Mouse (Mus musculus): ENCODE data around the gene Tbck.

The Tbck gene

DNA sequence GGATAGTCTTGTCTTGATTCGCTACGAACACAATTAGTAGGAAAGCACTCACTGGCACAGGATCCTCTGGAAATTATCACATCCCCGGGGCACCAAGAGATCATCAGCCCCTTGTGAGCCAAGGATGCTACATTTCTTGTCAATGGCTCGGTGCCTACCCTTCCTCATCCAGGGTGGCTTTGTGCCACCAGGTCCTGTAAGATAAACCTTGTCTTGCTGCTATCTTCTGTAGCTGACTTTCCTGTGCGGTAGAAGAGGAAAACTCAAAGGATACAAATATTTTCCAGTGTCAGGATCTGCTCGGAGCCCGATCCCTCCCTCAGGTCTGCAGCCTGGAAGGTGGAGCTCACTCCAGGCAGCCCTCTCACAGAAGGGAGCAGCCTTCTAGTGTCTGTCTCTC lies 175.6 kb downstream of the Tbck start:
- H3K36me3 ChIP-seq (ENCODE audit: control insufficient read depth, insufficient read depth, low read length, poor library complexity, severe bottlenecking), result no peaks in the 10 kb centered on the region
- no peaks in the 10 kb centered on the region for H3K27me3 ChIP-seq (ENCODE audit: control insufficient read depth, insufficient read depth, low read length, poor library complexity, severe bottlenecking)
- DNase-seq (ENCODE audit: low read depth, low spot score), result no peak

DNA sequence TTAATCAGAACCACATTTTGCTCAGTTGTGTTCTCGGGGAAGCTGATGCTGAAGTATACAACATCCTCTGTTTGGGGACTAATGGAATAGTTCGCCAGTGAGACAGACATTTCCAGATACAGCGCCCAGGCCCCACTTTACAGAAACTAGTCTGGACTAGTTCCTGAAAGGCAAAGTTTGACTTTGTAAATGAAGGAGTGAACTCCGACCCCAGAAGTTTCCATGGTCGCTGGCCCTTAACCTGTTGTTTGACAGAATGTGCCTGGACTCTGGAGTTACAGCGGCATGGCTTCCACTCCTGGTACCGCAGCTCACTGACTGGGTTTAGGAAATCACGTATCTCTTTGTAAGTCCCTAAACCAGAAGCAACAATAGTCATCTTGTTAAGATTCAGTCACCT lies 176.9 kb downstream of the Tbck start:
- Histone ChIP-seq H3K27me3 (ENCODE audit: control insufficient read depth, insufficient read depth, low read length, poor library complexity, severe bottlenecking) (no peaks in the 10 kb centered on the region), H3K36me3 (ENCODE audit: control insufficient read depth, insufficient read depth, low read length, poor library complexity, severe bottlenecking) (no peaks in the 10 kb centered on the region)
- DNase-seq (ENCODE audit: low read depth, low spot score), result no peak

DNA sequence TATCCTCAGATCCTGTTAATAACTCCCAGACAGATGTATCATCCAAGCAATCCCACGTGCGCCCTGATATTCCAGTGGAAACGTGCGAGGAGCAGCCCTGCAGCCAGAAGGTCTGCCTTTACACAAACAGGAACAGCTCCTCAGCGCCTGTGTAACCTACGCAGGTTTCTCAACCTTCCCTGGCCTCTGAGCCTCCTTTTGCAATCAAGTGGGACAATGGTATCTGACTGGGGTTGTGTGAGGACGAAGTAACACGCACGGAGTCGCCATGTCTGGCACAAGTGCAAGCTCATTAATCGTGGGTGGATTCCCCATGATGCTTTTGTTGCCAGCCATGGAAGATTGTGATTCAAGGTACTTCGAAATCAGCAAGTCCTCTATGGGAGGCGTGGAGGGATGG lies 179.9 kb downstream of the Tbck start:
- no peaks in the 10 kb centered on the region for H3K36me3 ChIP-seq (ENCODE audit: control insufficient read depth, insufficient read depth, low read length, poor library complexity, severe bottlenecking)
- no peaks in the 10 kb centered on the region for H3K27me3 ChIP-seq (ENCODE audit: control insufficient read depth, insufficient read depth, low read length, poor library complexity, severe bottlenecking)
- DNase-seq (ENCODE audit: low read depth, low spot score), result no peak

DNA sequence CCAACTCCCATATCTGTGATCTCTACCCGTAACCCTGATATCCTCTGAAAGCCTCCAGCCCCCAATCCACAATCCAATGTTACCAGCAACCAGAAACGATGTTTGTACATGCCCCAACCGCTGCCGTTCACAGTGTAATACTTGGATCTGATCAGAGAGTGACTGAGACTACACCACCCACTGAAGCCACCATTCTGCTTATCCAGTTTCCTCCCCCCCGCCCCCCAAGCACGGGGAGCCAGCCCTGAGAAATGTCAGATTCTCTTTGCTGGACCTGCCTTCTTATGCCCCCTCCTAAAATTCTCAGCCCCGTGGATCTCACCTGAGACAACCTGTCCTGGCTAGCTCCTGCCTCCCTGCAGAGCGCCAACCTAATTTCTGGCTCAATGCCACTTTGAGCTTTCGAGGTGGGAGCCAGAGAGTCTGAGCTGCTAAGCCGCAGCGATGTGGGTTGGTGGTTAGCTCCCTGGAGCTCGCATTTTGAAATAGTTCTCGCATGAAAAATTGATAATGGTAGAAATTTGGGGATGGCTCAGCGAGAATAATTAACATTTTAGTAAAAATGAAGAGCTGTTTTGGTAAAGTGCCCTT lies 180.5 kb downstream of the Tbck start:
- Histone ChIP-seq H3K27me3 (ENCODE audit: control insufficient read depth, insufficient read depth, low read length, poor library complexity, severe bottlenecking) (no peaks in the 10 kb centered on the region), H3K36me3 (ENCODE audit: control insufficient read depth, insufficient read depth, low read length, poor library complexity, severe bottlenecking) (no peaks in the 10 kb centered on the region)
- no peak for DNase-seq (ENCODE audit: low read depth, low spot score)

DNA sequence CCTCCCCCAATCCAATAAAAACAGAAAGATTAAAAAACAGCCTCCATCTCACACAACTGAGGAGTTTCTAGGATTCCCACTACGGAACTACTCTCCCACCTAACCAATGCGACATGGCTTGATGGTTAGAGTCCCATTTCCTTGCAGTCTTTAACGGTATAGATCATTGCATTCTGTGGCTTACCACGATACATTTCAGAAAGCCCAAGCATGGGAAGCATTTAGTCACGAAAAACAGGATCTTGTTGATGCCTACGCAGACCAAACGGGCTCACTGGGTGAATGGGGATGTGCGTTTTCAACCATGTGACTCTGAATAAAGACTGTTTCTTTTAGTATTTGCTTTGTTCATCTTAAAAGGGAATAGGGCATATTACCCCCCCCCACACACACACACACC lies 181.0 kb downstream of the Tbck start:
- Histone ChIP-seq H3K27me3 (ENCODE audit: control insufficient read depth, insufficient read depth, low read length, poor library complexity, severe bottlenecking) (no peaks in the 10 kb centered on the region), H3K36me3 (ENCODE audit: control insufficient read depth, insufficient read depth, low read length, poor library complexity, severe bottlenecking) (no peaks in the 10 kb centered on the region)
- no peak for DNase-seq (ENCODE audit: low read depth, low spot score)

DNA sequence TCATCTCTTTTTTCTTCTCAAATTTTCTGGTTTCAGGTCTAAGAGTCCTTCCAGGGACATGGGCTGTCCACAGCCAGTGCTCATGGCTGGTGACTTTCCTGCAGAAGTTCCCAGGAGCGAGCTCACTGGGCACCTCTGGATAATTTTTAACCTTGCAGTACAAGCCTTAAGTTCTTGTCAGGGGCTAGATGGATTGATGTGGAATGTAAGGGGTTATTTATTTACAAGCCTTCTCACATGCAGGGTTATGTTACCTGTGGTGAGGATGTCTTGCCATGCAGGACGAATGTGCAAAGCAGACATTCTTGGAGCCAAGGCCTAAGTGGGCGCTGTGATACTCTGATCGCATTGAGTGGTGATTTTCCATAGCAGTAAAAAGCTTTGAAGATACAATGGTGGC lies 181.7 kb downstream of the Tbck start:
- H3K27me3 ChIP-seq (ENCODE audit: control insufficient read depth, insufficient read depth, low read length, poor library complexity, severe bottlenecking), result no peaks in the 10 kb centered on the region
- no peak for DNase-seq (ENCODE audit: low read depth, low spot score)

DNA sequence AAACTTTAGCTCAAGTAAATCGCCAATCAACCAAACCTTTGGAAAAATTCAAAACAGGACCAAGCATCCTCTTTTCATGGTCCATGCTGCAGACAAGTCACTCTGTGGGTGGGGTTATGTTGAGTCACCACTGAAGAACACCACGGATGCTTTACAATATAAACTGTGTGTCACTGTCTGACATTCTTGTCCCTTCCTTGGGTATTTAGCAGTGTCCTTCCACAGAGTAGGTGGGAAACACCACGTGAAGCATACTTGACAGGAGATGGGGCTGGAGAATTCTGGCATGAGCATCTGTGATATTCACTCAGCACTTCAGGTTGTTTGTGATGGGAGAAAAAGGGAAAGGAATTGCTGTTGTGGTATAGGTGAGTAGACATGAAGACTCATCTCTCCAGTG lies 183.0 kb downstream of the Tbck start:
- H3K36me3 ChIP-seq (ENCODE audit: control insufficient read depth, insufficient read depth, low read length, poor library complexity, severe bottlenecking), result no peaks in the 10 kb centered on the region
- no peaks in the 10 kb centered on the region for H3K27me3 ChIP-seq (ENCODE audit: control insufficient read depth, insufficient read depth, low read length, poor library complexity, severe bottlenecking)
- DNase-seq (ENCODE audit: low read depth, low spot score), result no peak

More for the DNA sequence above, 181.7 kb downstream of the Tbck start:
- H3K36me3 ChIP-seq (ENCODE audit: control insufficient read depth, insufficient read depth, low read length, poor library complexity, severe bottlenecking), result no peaks in the 10 kb centered on the region

DNA sequence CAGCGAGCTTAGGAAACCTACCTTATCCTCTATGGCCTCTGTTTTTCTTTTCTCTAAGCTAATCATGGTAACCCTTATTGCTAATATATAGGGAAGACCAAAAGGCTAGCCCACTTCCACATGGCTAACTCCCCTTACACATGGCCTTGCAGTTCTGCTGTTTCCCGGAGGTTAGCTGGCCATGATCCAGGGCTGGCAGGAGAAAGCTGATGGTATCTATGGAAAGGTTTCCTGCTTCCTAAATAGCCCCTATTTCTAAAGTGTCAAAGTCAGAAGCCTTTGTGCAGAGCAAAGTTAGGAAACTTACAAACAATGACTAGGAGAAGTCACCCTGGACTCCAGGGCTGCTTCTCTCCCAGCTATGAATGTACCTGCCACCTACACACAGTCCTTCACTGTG lies 184.9 kb downstream of the Tbck start:
- H3K27me3 ChIP-seq (ENCODE audit: control insufficient read depth, insufficient read depth, low read length, poor library complexity, severe bottlenecking), result no peaks in the 10 kb centered on the region
- H3K36me3 ChIP-seq (ENCODE audit: control insufficient read depth, insufficient read depth, low read length, poor library complexity, severe bottlenecking), result no peaks in the 10 kb centered on the region
- DNase-seq (ENCODE audit: low read depth, low spot score), result no peak

DNA sequence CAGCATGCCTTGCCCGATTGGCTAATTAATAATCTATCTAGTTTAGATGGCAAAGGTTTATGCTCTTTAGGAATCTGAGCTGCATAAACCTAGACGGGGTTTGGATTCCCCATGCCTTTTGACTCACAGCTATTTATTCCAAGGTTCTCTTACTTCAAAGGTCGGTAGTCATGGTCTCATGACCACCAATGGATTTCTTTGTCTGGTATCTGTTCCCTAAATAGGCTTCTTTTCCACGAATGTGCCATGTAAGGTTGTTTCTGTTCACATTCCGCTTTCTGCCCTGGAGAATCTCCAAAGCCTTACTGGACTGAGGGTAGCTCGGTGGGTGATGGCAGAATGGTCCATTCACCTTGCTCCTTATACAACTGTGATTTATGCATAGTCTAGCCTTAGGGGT lies 186.1 kb downstream of the Tbck start:
- Histone ChIP-seq H3K27me3 (ENCODE audit: control insufficient read depth, insufficient read depth, low read length, poor library complexity, severe bottlenecking) (no peaks in the 10 kb centered on the region), H3K36me3 (ENCODE audit: control insufficient read depth, insufficient read depth, low read length, poor library complexity, severe bottlenecking) (no peaks in the 10 kb centered on the region)
- DNase-seq (ENCODE audit: low read depth, low spot score), result no peak

DNA sequence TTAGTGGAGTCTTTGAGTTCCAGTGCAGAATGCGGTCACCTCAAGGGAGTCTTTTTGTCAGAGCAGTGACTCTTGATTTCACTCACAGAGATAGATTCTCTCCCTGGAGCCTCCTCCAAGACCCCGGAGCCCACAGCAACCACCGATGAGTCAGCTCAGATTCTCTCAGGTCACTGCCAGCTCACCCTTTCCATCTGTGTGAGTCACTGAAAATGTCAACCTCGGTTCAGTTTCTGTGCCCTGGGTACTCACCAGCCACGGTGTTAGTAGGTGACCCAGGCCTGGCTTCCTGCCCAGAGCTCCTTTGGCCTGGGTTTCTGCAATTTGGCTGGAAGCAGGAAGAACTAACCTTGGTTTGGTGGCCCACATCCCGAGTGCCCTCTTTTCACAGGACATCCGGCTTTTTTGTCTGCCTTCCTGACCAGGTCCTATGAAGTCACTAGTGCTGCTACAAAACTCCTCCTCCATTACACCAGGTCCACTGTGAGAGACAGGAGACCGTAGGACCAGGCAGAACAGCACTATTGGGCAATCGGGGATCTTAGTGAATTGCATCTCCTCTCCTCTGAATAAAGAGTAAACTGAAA lies 187.5 kb downstream of the Tbck start:
- H3K27me3 ChIP-seq (ENCODE audit: control insufficient read depth, insufficient read depth, low read length, poor library complexity, severe bottlenecking), result no peaks in the 10 kb centered on the region
- no peaks in the 10 kb centered on the region for H3K36me3 ChIP-seq (ENCODE audit: control insufficient read depth, insufficient read depth, low read length, poor library complexity, severe bottlenecking)
- DNase-seq (ENCODE audit: low read depth, low spot score), result no peak

DNA sequence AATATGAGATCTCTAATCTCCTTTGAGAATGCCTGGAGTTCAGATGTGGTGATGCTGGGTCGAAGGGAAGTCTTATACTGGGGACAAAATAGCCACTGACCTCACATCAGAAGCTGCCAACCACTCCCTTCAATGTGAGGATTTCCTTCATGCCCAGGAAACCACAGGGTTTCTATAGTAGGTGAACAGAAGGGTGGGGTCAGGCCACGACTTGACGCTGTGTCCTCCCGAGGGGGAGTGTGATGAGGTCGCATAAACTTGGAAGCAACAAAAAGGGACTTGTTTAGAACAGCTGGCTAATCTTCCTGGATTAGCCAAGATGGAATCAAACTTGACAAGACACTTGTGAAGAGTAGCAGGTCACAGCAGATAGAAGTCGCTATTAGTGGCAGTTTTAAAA lies 189.3 kb downstream of the Tbck start:
- DNase-seq (ENCODE audit: low read depth, low spot score), result no peak
- H3K36me3 ChIP-seq (ENCODE audit: control insufficient read depth, insufficient read depth, low read length, poor library complexity, severe bottlenecking), result no peaks in the 10 kb centered on the region
- H3K27me3 ChIP-seq (ENCODE audit: control insufficient read depth, insufficient read depth, low read length, poor library complexity, severe bottlenecking), result no peaks in the 10 kb centered on the region

DNA sequence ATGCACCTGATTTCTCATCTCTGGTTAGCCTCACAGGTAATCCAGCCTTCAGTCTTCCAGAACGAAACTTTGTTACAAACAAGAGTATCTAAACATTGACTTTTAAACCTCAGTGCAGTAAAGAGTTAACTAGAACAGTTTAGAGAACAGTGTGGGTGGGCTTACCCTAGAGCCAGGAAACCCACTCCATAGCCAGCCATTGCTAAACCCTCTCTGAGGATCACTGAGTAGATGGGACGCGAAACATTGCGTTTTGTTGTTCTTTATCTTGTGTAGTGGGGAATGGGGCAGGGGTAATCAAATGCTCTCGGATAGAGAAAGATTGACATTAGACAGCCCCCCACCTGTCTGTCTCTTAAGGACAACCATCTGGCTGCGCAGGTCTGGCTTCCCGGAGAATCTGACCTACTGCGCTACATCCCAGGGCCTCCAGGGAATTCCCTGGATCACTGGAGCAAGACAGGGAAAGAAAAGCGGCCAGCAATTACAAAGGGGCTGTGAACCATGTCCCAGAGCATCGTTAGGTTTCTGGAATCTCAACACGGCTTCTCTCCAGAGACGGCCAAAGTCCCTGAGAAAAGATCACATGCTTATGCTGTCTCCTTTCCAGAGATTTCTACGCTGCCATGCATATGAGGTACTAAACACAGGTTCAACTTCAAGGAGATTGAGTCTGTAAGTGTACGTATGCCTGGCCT lies 192.2 kb downstream of the Tbck start:
- Histone ChIP-seq H3K36me3 (ENCODE audit: control insufficient read depth, insufficient read depth, low read length, poor library complexity, severe bottlenecking) (no peaks in the 10 kb centered on the region), H3K27me3 (ENCODE audit: control insufficient read depth, insufficient read depth, low read length, poor library complexity, severe bottlenecking) (no peaks in the 10 kb centered on the region)
- no peak for DNase-seq (ENCODE audit: low read depth, low spot score)

DNA sequence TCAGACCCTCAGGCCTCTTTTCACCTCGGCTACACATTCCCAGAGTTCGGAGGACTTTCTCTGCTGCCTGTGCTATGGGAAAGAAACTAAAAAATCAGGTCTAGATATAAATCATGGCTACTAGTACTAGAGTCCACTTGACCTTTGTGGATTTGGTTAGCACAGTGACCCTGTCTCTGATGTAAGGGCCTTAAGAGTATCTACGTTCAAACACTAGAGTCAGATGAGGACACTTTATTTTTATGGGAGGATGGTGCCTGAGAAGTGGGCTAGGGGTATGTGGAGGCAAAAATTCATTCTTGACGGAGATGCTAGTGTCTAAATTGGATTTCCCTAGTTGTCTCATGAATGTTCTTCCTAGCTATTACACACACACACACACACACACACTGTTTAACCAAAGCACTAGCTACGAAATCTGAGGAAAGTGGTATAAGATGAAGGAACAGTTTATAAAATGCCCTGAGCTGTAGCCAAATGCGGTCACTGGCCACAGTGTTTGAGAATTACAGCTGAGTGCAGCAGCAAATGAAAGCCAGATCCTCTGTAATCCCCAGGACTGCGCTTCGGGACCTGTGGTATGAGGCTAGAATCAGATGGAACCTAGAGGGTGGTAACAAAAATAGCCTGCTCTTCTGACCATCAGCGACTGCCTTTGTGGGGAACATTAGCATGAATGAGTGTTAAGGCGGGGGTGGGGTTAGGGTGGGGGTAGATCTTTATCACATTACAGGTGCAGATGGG lies 193.2 kb downstream of the Tbck start:
- no peaks in the 10 kb centered on the region for H3K36me3 ChIP-seq (ENCODE audit: control insufficient read depth, insufficient read depth, low read length, poor library complexity, severe bottlenecking)
- no peaks in the 10 kb centered on the region; the same call in 1 of the 2 replicates for H3K27me3 ChIP-seq (ENCODE audit: control insufficient read depth, insufficient read depth, low read length, poor library complexity, severe bottlenecking)
- no peak for DNase-seq (ENCODE audit: low read depth, low spot score)

DNA sequence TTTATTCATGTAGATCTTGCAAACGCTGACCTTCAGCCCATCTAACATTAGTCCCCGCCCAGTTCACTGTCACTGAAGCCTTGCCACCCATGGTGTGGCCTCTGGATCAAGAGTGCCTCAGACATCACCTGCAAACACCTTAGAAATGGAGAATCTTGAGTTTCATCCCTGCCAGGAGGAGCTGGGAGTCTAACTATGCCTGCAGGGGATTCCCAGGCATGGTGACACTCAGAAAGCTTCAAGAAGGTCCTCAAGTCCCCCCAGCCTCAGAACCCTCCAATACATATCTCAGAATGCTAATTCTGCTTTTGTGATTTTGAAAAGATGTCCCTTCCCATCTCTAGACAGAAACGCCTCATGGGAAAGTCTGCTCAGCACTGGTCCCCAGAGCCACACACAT lies 196.4 kb downstream of the Tbck start:
- Histone ChIP-seq H3K36me3 (ENCODE audit: control insufficient read depth, insufficient read depth, low read length, poor library complexity, severe bottlenecking) (no peaks in the 10 kb centered on the region), H3K27me3 (ENCODE audit: control insufficient read depth, insufficient read depth, low read length, poor library complexity, severe bottlenecking) (no peaks in the 10 kb centered on the region; the same call in 1 of the 2 replicates)
- no peak for DNase-seq (ENCODE audit: low read depth, low spot score)

DNA sequence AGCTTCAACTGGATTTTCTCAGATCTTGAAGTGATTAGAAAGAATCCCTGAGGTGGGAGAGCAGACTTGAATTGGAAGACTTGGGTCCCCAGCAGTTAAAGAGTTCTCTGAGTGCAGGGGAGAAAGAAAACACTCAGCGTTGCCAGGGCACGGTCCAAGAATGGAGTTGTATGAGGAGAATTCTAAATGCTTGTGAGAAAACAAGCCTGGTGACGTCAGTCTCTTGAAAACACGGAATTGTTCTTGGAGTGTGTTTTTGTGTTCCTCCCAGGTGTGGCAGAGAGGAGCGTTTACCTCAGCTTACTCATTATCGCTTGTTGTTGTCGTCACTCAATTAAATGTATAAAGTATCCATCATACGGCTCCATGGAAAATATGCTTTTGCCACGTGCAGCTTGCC lies 196.9 kb downstream of the Tbck start:
- Histone ChIP-seq H3K36me3 (ENCODE audit: control insufficient read depth, insufficient read depth, low read length, poor library complexity, severe bottlenecking) (no peaks in the 10 kb centered on the region), H3K27me3 (ENCODE audit: control insufficient read depth, insufficient read depth, low read length, poor library complexity, severe bottlenecking) (no peaks in the 10 kb centered on the region; the same call in 1 of the 2 replicates)
- DNase-seq (ENCODE audit: low read depth, low spot score), result no peak
